Mouse (Mus musculus) liver, postnatal 0 days (tissue): ENCODE results near the gene Mnd1. TPM values are rescaled to one million over a fixed set of nuclear protein-coding genes. Genes with fewer than 3 reads are reported as not detected.

Experiments used
- ATAC-seq: fragments of 200-750 bp; cut with Nextera tagmentation; 2 replicates; pipeline ENCODE4 v1.8.0; 2017; ENCODE audit warnings: mild to moderate bottlenecking, moderate library complexity
- DNase-seq: peaks from one replicate; pipeline ENCODE4 v3.0.0-alpha.2; 2016
- H3K27ac ChIP-seq: fragments of 300-500 bp; sonication (generic); 2 replicates; pipeline ENCODE4 v1.5.1; 2014; ENCODE audit warnings: antibody characterized with exemption, moderate library complexity, mild to moderate bottlenecking, low read depth
- H3K27me3 ChIP-seq: fragments of 300-500 bp; sonication (generic); 2 replicates; pipeline ENCODE4 v1.6.1; 2014; ENCODE audit warnings: low read length, control low read depth, mixed read lengths; ENCODE audit not compliant: insufficient read depth
- H3K36me3 ChIP-seq: fragments of 300-500 bp; sonication (generic); replicated peaks from 2 replicates; pipeline ENCODE4 v1.6.1; 2014; ENCODE audit warnings: mild to moderate bottlenecking, control low read depth, low read length, moderate library complexity, mixed read lengths; ENCODE audit not compliant: insufficient read depth
- H3K4me1 ChIP-seq: fragments of 300-500 bp; sonication (generic); 2 replicates; pipeline ENCODE4 v1.6.1; 2014; ENCODE audit warnings: antibody characterized with exemption, mild to moderate bottlenecking, control low read depth; ENCODE audit not compliant: insufficient read depth
- H3K4me2 ChIP-seq: fragments of 300-500 bp; sonication (generic); 2 replicates; pipeline ENCODE4 v1.6.1; 2014; ENCODE audit warnings: low read depth, mild to moderate bottlenecking, low read length, moderate library complexity, mixed read lengths
- H3K4me3 ChIP-seq: fragments of 300-500 bp; sonication (generic); 2 replicates; pipeline ENCODE4 v1.5.1; 2014; ENCODE audit warnings: low read depth, low read length
- H3K9ac ChIP-seq: fragments of 300-500 bp; sonication (generic); replicated peaks from 2 replicates; pipeline ENCODE4 v1.6.1; 2014; ENCODE audit warnings: mild to moderate bottlenecking, moderate library complexity
- H3K9me3 ChIP-seq: fragments of 300-500 bp; sonication (generic); 2 replicates; pipeline ENCODE4 v1.6.1; 2016; ENCODE audit warnings: mild to moderate bottlenecking, control low read depth, low read length, mixed read lengths
- CTCF ChIP-seq: sonication (generic); IDR thresholded peaks from 2 replicates; pipeline ENCODE4 v1.5.1; 2016; ENCODE audit warnings: antibody characterized with exemption, low read depth
- EP300 ChIP-seq: IDR thresholded peaks from 2 replicates; pipeline ENCODE4 v1.6.1; 2016; ENCODE audit warnings: antibody characterized with exemption, low read depth, mild to moderate bottlenecking
- WGBS: fragments of 180-500 bp; shearing (Covaris S2); extraction: QIAGEN DNeasy Blood & Tissue Kit; methylation state at CpG from one replicate; pipeline ENCODE4 v1.1.7; 2014; ENCODE audit not compliant: insufficient replicate concordance; 5-methylcytosine and 5-hydroxymethylcytosine counted together
- polyA plus RNA-seq: library from polyadenylated mRNA; unstranded; fragments of >200 nt; fragmentation: Nextera tagmentation; extraction: Ambion mirVana; gene quantifications from 2 replicates; pipeline ENCODE4 v1.2.1, GENCODE M21; 2015

Mnd1 gene
- polyA plus RNA-seq, 1 experiment from 2014 or later: 8.3 TPM

- Histone ChIP-seq H3K4me3 (no peak overlapping the region), H3K36me3 (no peaks in the 10 kb centered on the region), H3K27me3 (no peaks in the 10 kb centered on the region), H3K4me2 (no peak overlapping the region), H3K9me3 (no peaks in the 10 kb centered on the region), H3K9ac (no peak overlapping the region), H3K4me1 (peaks cover 2% of the 10 kb centered on the region; the same call in 1 of the 2 replicates), H3K27ac (no peak overlapping the region)
- no peak for ATAC-seq
- TF ChIP-seq EP300 (no peak), CTCF (0 out of 2 replicates have a peak, but pooled peaks have one; percentile 16)
- WGBS: 70% methylated on average over 13 of the region's 13 CpGs
- no peak for DNase-seq
Measured at GRCm38 (mm10) chr3:84076543-84077332, 78.8 kb downstream of the Mnd1 start.

GRCm38 (mm10) chr3:84075516-84075915, 80.1 kb downstream of the Mnd1 start:
- WGBS: 60% methylated on average over 4 of the region's 4 CpGs
- Histone ChIP-seq H3K9ac (no peak overlapping the region), H3K27me3 (no peaks in the 10 kb centered on the region), H3K9me3 (no peaks in the 10 kb centered on the region), H3K4me3 (no peak overlapping the region), H3K36me3 (no peaks in the 10 kb centered on the region), H3K4me2 (no peak overlapping the region), H3K4me1 (peaks cover 2% of the 10 kb centered on the region; the same call in 1 of the 2 replicates), H3K27ac (no peak overlapping the region)
- no peak for TF ChIP-seq EP300
- TF ChIP-seq CTCF: no peak
- DNase-seq (no peak), ATAC-seq (no peak)

- ATAC-seq (no peak), DNase-seq (no peak)
- H3K4me3 ChIP-seq: no peak overlapping the region
- H3K4me1 ChIP-seq: peaks cover 4% of the 10 kb centered on the region; the same call in 1 of the 2 replicates
- no peak for TF ChIP-seq CTCF
- no peak for TF ChIP-seq EP300
- no peaks in the 10 kb centered on the region for H3K27me3 ChIP-seq
- H3K9me3 ChIP-seq: no peaks in the 10 kb centered on the region
- WGBS: 57% methylated on average over 2 of the region's 2 CpGs
- no peak overlapping the region for H3K4me2 ChIP-seq
- no peaks in the 10 kb centered on the region for H3K36me3 ChIP-seq
- H3K9ac ChIP-seq: no peak overlapping the region
- H3K27ac ChIP-seq: no peak overlapping the region
Measured at GRCm38 (mm10) chr3:84074777-84075176, 80.8 kb downstream of the Mnd1 start.

- ATAC-seq (no peak), DNase-seq (no peak)
- Histone ChIP-seq H3K27ac (no peak overlapping the region), H3K9ac (no peak overlapping the region), H3K4me3 (no peak overlapping the region), H3K4me2 (no peak overlapping the region), H3K27me3 (no peaks in the 10 kb centered on the region), H3K4me1 (peaks cover 7% of the 10 kb centered on the region; the same call in 1 of the 2 replicates), H3K36me3 (no peaks in the 10 kb centered on the region), H3K9me3 (no peaks in the 10 kb centered on the region)
- WGBS: 13% methylated on average over 2 of the region's 2 CpGs
- no peak for TF ChIP-seq EP300
- TF ChIP-seq CTCF: peak; percentile 40; the same call in 1 of the 2 replicates
Measured at GRCm38 (mm10) chr3:84071641-84072040, 83.9 kb downstream of the Mnd1 start.

GRCm38 (mm10) chr3:84070811-84071210, 84.8 kb downstream of the Mnd1 start:
- Histone ChIP-seq H3K27ac (no peak overlapping the region), H3K4me3 (no peak overlapping the region), H3K9me3 (no peaks in the 10 kb centered on the region), H3K4me1 (0 out of 2 replicates have a peak, but pooled peaks cover 7% of the 10 kb centered on the region), H3K27me3 (no peaks in the 10 kb centered on the region), H3K9ac (no peak overlapping the region), H3K36me3 (no peaks in the 10 kb centered on the region), H3K4me2 (no peak overlapping the region)
- no peak for DNase-seq
- TF ChIP-seq CTCF (no peak), EP300 (no peak)
- 85% methylated on average over 8 of the region's 8 CpGs for WGBS
- no peak for ATAC-seq

- DNase-seq: peak; percentile 26
- no peaks in the 10 kb centered on the region for H3K9me3 ChIP-seq
- no peaks in the 10 kb centered on the region for H3K27me3 ChIP-seq
- H3K36me3 ChIP-seq: no peaks in the 10 kb centered on the region
- no peak for ATAC-seq
- H3K4me2 ChIP-seq: no peak overlapping the region
- H3K27ac ChIP-seq: peak overlapping the region; percentile 66
- H3K4me3 ChIP-seq: no peak overlapping the region
- H3K9ac ChIP-seq: no peak overlapping the region
- TF ChIP-seq EP300: no peak
- no peak for TF ChIP-seq CTCF
- WGBS: 43% methylated on average over 13 of the region's 13 CpGs
- H3K4me1 ChIP-seq: 0 out of 2 replicates have a peak, but pooled peaks cover 5% of the 10 kb centered on the region
Measured at GRCm38 (mm10) chr3:84068831-84069709, 86.5 kb downstream of the Mnd1 start.
